Mouse (Mus musculus) MEL (cell line): ENCODE results near the gene Dync1i2. TPM values are rescaled to one million over a fixed set of nuclear protein-coding genes. Genes with fewer than 3 reads are reported as not detected.

Source experiments
- DNase-seq: peaks from one replicate; pipeline ENCODE4 v3.0.0; 2011; ENCODE audit warnings: low read depth, low spot score
- H3K27ac ChIP-seq: 2 replicates; pipeline ENCODE4 v1.5.1; 2012; ENCODE audit warnings: low read depth, mild to moderate bottlenecking, control low read depth, low read length, moderate library complexity; ENCODE audit not compliant: control insufficient read depth
- H3K27me3 ChIP-seq, 2 experiments: fragments of 150-350 bp in 1 of 2; sonication (generic) in 1 of 2; 2 replicates each; pipeline ENCODE4 v1.6.1; 2012; ENCODE audit warnings: low read length in 2 of 2, mild to moderate bottlenecking in 2 of 2, improper control_type of control experiment in 1 of 2, moderate library complexity in 1 of 2; ENCODE audit not compliant: insufficient read depth in 2 of 2, control insufficient read depth in 1 of 2
- H3K36me3 ChIP-seq, 2 experiments: 2 replicates each; pipeline ENCODE4 v1.6.1; 2012 to 2014; ENCODE audit warnings: low read length in 2 of 2, improper control_type of control experiment in 1 of 2, inconsistent platforms in 1 of 2, mild to moderate bottlenecking in 1 of 2; ENCODE audit not compliant: insufficient read depth in 2 of 2, control insufficient read depth in 1 of 2
- H3K4me1 ChIP-seq, 2 experiments: fragments of 150-350 bp in 1 of 2; sonication (generic) in 1 of 2; 2 replicates each; pipeline ENCODE4 v1.6.1; 2012; ENCODE audit warnings: low read length in 2 of 2, improper control_type of control experiment in 1 of 2, mild to moderate bottlenecking in 1 of 2; ENCODE audit not compliant: insufficient read depth in 2 of 2, control insufficient read depth in 1 of 2
- H3K4me3 ChIP-seq, 2 experiments: fragments of 150-350 bp in 1 of 2; sonication (generic) in 1 of 2; 2 replicates each; pipeline ENCODE4 v1.5.1; 2012; ENCODE audit warnings: low read depth in 2 of 2, low read length in 2 of 2, mild to moderate bottlenecking in 2 of 2, moderate library complexity in 2 of 2, control low read depth in 1 of 2, improper control_type of control experiment in 1 of 2; ENCODE audit not compliant: control insufficient read depth in 1 of 2, insufficient read depth in 1 of 2
- H3K79me2 ChIP-seq: 2 replicates; pipeline ENCODE4 v1.6.1; 2012; ENCODE audit warnings: mild to moderate bottlenecking, low read length, moderate library complexity; ENCODE audit not compliant: control insufficient read depth, poor library complexity, insufficient read depth
- H3K9ac ChIP-seq: 2 replicates; pipeline ENCODE4 v1.6.1; 2012; ENCODE audit warnings: low read depth, mild to moderate bottlenecking, control low read depth, low read length, moderate library complexity; ENCODE audit not compliant: control insufficient read depth, poor library complexity, severe bottlenecking
- H3K9me3 ChIP-seq: fragments of 150-350 bp; sonication (generic); replicated peaks from 2 replicates; pipeline ENCODE4 v1.6.1; 2012; ENCODE audit warnings: mild to moderate bottlenecking, low read length, improper control_type of control experiment, moderate library complexity; ENCODE audit not compliant: insufficient read depth
- CHD2 ChIP-seq: IDR thresholded peaks from 2 replicates; pipeline ENCODE4 v1.6.1; 2011; ENCODE audit warnings: low read length, improper control_type of control experiment
- CTCF ChIP-seq, 3 experiments: IDR thresholded peaks in 2 of 3; conservative IDR thresholded peaks in 1 of 3; 2 replicates each; pipeline ENCODE4 v1.5.1; 2011 to 2012; ENCODE audit warnings: low read length in 3 of 3, low read depth in 2 of 3, mild to moderate bottlenecking in 2 of 3, improper control_type of control experiment in 1 of 3, inconsistent platforms in 1 of 3, mixed read lengths in 1 of 3, moderate library complexity in 1 of 3; ENCODE audit not compliant: control insufficient read depth in 1 of 3, insufficient read depth in 1 of 3, poor library complexity in 1 of 3, severe bottlenecking in 1 of 3
- E2F4 ChIP-seq: IDR thresholded peaks from 2 replicates; pipeline ENCODE4 v1.6.1; 2011; ENCODE audit warnings: low read depth, low read length, improper control_type of control experiment, borderline replicate concordance
- ELF1 ChIP-seq: IDR thresholded peaks from 2 replicates; pipeline ENCODE4 v1.6.1; 2014; ENCODE audit warnings: low read depth, mild to moderate bottlenecking, inconsistent platforms, low read length, improper control_type of control experiment, moderate library complexity
- EP300 ChIP-seq, 2 experiments: IDR thresholded peaks; 2 replicates each; pipeline ENCODE4 v1.6.1; 2011; ENCODE audit warnings: improper control_type of control experiment in 2 of 2, low read length in 2 of 2, low read depth in 1 of 2, mild to moderate bottlenecking in 1 of 2
- ETS1 ChIP-seq: IDR thresholded peaks from 2 replicates; pipeline ENCODE4 v1.6.1; 2012; ENCODE audit warnings: low read depth, mild to moderate bottlenecking, inconsistent platforms, low read length, improper control_type of control experiment, moderate library complexity
- GABPA ChIP-seq: IDR thresholded peaks from 2 replicates; pipeline ENCODE4 v1.6.1; 2012; ENCODE audit warnings: low read depth, mild to moderate bottlenecking, inconsistent platforms, low read length, improper control_type of control experiment, moderate library complexity
- GATA1 ChIP-seq: IDR thresholded peaks from 2 replicates; pipeline ENCODE4 v1.6.1; 2011; ENCODE audit warnings: low read depth, low read length, improper control_type of control experiment
- JUND ChIP-seq: IDR thresholded peaks from 2 replicates; pipeline ENCODE4 v1.6.1; 2011; ENCODE audit warnings: low read depth, mild to moderate bottlenecking, improper control_type of control experiment, low read length
- MAFK ChIP-seq: IDR thresholded peaks from 2 replicates; pipeline ENCODE4 v1.6.1; 2011; ENCODE audit warnings: low read depth, mild to moderate bottlenecking, low read length, improper control_type of control experiment, borderline replicate concordance
- MAX ChIP-seq: IDR thresholded peaks from 2 replicates; pipeline ENCODE4 v1.6.1; 2011; ENCODE audit warnings: low read length, improper control_type of control experiment
- MAZ ChIP-seq: IDR thresholded peaks from 2 replicates; pipeline ENCODE4 v1.6.1; 2012; ENCODE audit warnings: low read depth, mild to moderate bottlenecking, inconsistent platforms, low read length, improper control_type of control experiment
- MEF2A ChIP-seq: IDR thresholded peaks from 2 replicates; pipeline ENCODE4 v1.6.1; 2014; ENCODE audit warnings: low read depth, mild to moderate bottlenecking, inconsistent platforms, low read length, improper control_type of control experiment; ENCODE audit not compliant: poor library complexity, insufficient replicate concordance, severe bottlenecking; ENCODE audit errors: extremely low read depth
- MXI1 ChIP-seq: IDR thresholded peaks from 2 replicates; pipeline ENCODE4 v1.6.1; 2011; ENCODE audit warnings: mild to moderate bottlenecking, low read depth, low read length, improper control_type of control experiment
- MYC ChIP-seq: IDR thresholded peaks from 2 replicates; pipeline ENCODE4 v1.6.1; 2011; ENCODE audit warnings: low read depth, mild to moderate bottlenecking, low read length, improper control_type of control experiment, moderate library complexity
- NELFE ChIP-seq: IDR thresholded peaks from 2 replicates; pipeline ENCODE4 v1.6.1; 2011; ENCODE audit warnings: low read depth, low read length, improper control_type of control experiment
- NRF1 ChIP-seq: IDR thresholded peaks from 2 replicates; pipeline ENCODE4 v1.6.1; 2014; ENCODE audit warnings: low read depth, mild to moderate bottlenecking, inconsistent platforms, low read length, improper control_type of control experiment, moderate library complexity; ENCODE audit not compliant: poor library complexity, insufficient read depth, severe bottlenecking
- RAD21 ChIP-seq: IDR thresholded peaks from 2 replicates; pipeline ENCODE4 v1.6.1; 2011; ENCODE audit warnings: mild to moderate bottlenecking, low read depth, low read length, improper control_type of control experiment
- RCOR1 ChIP-seq: IDR thresholded peaks from 2 replicates; pipeline ENCODE4 v1.6.1; 2012; ENCODE audit warnings: low read depth, mild to moderate bottlenecking, inconsistent platforms, low read length, improper control_type of control experiment
- SIN3A ChIP-seq: IDR thresholded peaks from 2 replicates; pipeline ENCODE4 v1.6.1; 2012; ENCODE audit warnings: low read length, improper control_type of control experiment, inconsistent platforms
- TCF12 ChIP-seq: IDR thresholded peaks from 2 replicates; pipeline ENCODE4 v1.6.1; 2014; ENCODE audit warnings: low read depth, mild to moderate bottlenecking, inconsistent platforms, low read length, improper control_type of control experiment, moderate library complexity
- UBTF ChIP-seq: IDR thresholded peaks from 2 replicates; pipeline ENCODE4 v1.6.1; 2012; ENCODE audit warnings: low read depth, mild to moderate bottlenecking, inconsistent platforms, low read length, improper control_type of control experiment, moderate library complexity, borderline replicate concordance; ENCODE audit not compliant: insufficient read depth
- USF2 ChIP-seq, 2 experiments: IDR thresholded peaks; 2 replicates each; pipeline ENCODE4 v1.6.1; 2011 to 2012; ENCODE audit warnings: improper control_type of control experiment in 2 of 2, low read length in 2 of 2, borderline replicate concordance in 1 of 2, inconsistent platforms in 1 of 2, low read depth in 1 of 2, mild to moderate bottlenecking in 1 of 2; ENCODE audit not compliant: insufficient read depth in 1 of 2
- ZKSCAN1 ChIP-seq: IDR thresholded peaks from 2 replicates; pipeline ENCODE4 v1.6.1; 2012; ENCODE audit warnings: low read depth, mild to moderate bottlenecking, inconsistent platforms, low read length, improper control_type of control experiment, moderate library complexity
- ZMIZ1 ChIP-seq: IDR thresholded peaks from 2 replicates; pipeline ENCODE4 v1.6.1; 2012; ENCODE audit warnings: low read depth, mild to moderate bottlenecking, inconsistent platforms, low read length, improper control_type of control experiment, moderate library complexity
- ZNF384 ChIP-seq: IDR thresholded peaks from 2 replicates; pipeline ENCODE4 v1.6.1; 2012; ENCODE audit warnings: low read depth, mild to moderate bottlenecking, inconsistent platforms, low read length, improper control_type of control experiment
- polyA plus RNA-seq, 2 experiments: library from polyadenylated mRNA; stranded (reverse) in 1 of 2; unstranded in 1 of 2; fragments of >175 nt in 1 of 2; fragments of >200 nt in 1 of 2; gene quantifications; 2 replicates each; pipeline versions ENCODE4 v1.2.1 to v1.2.4; 2012; ENCODE audit warnings: low replicate concordance in 2 of 2, low read depth in 1 of 2; ENCODE audit not compliant: insufficient read length in 2 of 2, insufficient read depth in 1 of 2, missing spikeins in 1 of 2
- total RNA-seq: library from RNA; depleted of rRNA; stranded (reverse); fragments of 300-350 nt; gene quantifications from 2 replicates; pipeline ENCODE4 v1.2.3, GENCODE M21; 2012

Gene Dync1i2
- total and polyA plus RNA-seq, 3 experiments: 21.8 to 156 (median 59.1) TPM

GRCm38 (mm10) chr2:71246096-71246495 lies 34.6 kb downstream of the Dync1i2 start:
- Histone ChIP-seq H3K4me3 (no peak overlapping the region), H3K9ac (no peak overlapping the region), H3K9me3 (no peaks in the 10 kb centered on the region), H3K27me3 (no peaks in the 10 kb centered on the region), H3K36me3 (peaks cover 0 to 25% of the 10 kb centered on the region in 2 experiments; a peak in 2 of 4 replicates), H3K4me1 (no peaks in the 10 kb centered on the region; a peak in 1 of 4 replicates), H3K27ac (no peak overlapping the region), H3K79me2 (no peaks in the 10 kb centered on the region; the same call in 1 of the 2 replicates)
- no peak for DNase-seq
- TF ChIP-seq E2F4 (no peak), UBTF (no peak), RCOR1 (no peak), CHD2 (no peak), MAX (no peak), MEF2A (no peak), ZNF384 (no peak), ELF1 (no peak), ZKSCAN1 (no peak), JUND (no peak), MYC (no peak), ETS1 (no peak), CTCF (IDR thresholded peaks at IDR 0.05 in 2 of 3, conservative IDR thresholded peaks at IDR 0.05 in 1 of 3; ENCODE audit: control insufficient read depth in 1 of 3, insufficient read depth in 1 of 3, low read depth in 2 of 3, low read length in 3 of 3, poor library complexity in 1 of 3, severe bottlenecking in 1 of 3) (no peak), SIN3A (no peak), MXI1 (no peak), USF2 (IDR thresholded peaks at IDR 0.05; ENCODE audit: borderline replicate concordance in 1 of 2, insufficient read depth in 1 of 2, low read depth in 1 of 2, low read length in 2 of 2) (no peak), NRF1 (no peak), ZMIZ1 (no peak), MAFK (no peak)

- no peak for DNase-seq
- peaks cover 0 to 24% of the 10 kb centered on the region in 2 experiments; a peak in 2 of 4 replicates for H3K36me3 ChIP-seq
- H3K9me3 ChIP-seq: no peaks in the 10 kb centered on the region
- TF ChIP-seq RAD21 (no peak), GABPA (no peak), EP300 (IDR thresholded peaks at IDR 0.05; ENCODE audit: low read depth in 1 of 2, low read length in 2 of 2) (no peak; a peak in 1 of 4 replicates), MAFK (no peak), ZNF384 (no peak), MEF2A (no peak), TCF12 (no peak), ELF1 (no peak), MAZ (no peak), SIN3A (no peak), CTCF (IDR thresholded peaks at IDR 0.05 in 2 of 3, conservative IDR thresholded peaks at IDR 0.05 in 1 of 3; ENCODE audit: control insufficient read depth in 1 of 3, insufficient read depth in 1 of 3, low read depth in 2 of 3, low read length in 3 of 3, poor library complexity in 1 of 3, severe bottlenecking in 1 of 3) (no peak), NELFE (no peak), GATA1 (no peak)
- H3K27ac ChIP-seq: no peak overlapping the region
- H3K79me2 ChIP-seq: no peaks in the 10 kb centered on the region
- no peaks in the 10 kb centered on the region; a peak in 1 of 4 replicates for H3K4me1 ChIP-seq
- H3K4me3 ChIP-seq: no peak overlapping the region
- no peaks in the 10 kb centered on the region for H3K27me3 ChIP-seq
- no peak overlapping the region for H3K9ac ChIP-seq
Measured at GRCm38 (mm10) chr2:71248071-71248470, 36.6 kb downstream of the Dync1i2 start.
